13 mouse cellular contexts compared by ENCODE assay signal in genomic region chr19:26659976-26660375, GRCm38 (mm10).
"Had no signal": no experiment of that assay in that cellular context is flagged by ENCODE, and none has a peak within 500 bp of the region (broad histone marks: within the 10 kb centered on the region; RNA-seq: fewer than 3 reads in every experiment).

No protein-coding gene starts in this region.

- H3K36me3 ChIP-seq: liver, embryonic 13.5 days; midbrain, embryonic 13.5 days had no signal

- H3K9me3 ChIP-seq: limb, embryonic 13.5 days; liver, embryonic 13.5 days; lung, embryonic 15.5 days; midbrain, embryonic 13.5 days; neural tube, embryonic 15.5 days had no signal

- H3K4me3 ChIP-seq: layer of hippocampus, adult 2 months; limb, embryonic 13.5 days; liver, embryonic 13.5 days; lung, embryonic 15.5 days; midbrain, embryonic 13.5 days; myocyte; neural tube, embryonic 15.5 days had no signal

- DNase-seq: kidney, adult 9 months; kidney, postnatal 4 days; liver, embryonic 13.5 days; liver, postnatal 0 days; right cerebral cortex, adult 18-20 months; thymus, postnatal 36 days had no signal

- H3K4me2 ChIP-seq: limb, embryonic 13.5 days; liver, embryonic 13.5 days; lung, embryonic 15.5 days; midbrain, embryonic 13.5 days; neural tube, embryonic 15.5 days had no signal

- H3K9ac ChIP-seq: limb, embryonic 13.5 days; liver, embryonic 13.5 days; liver, postnatal 0 days; lung, embryonic 15.5 days; midbrain, embryonic 13.5 days; neural tube, embryonic 15.5 days had no signal

- H3K27me3 ChIP-seq: limb, embryonic 13.5 days; liver, embryonic 13.5 days; lung, embryonic 15.5 days; midbrain, embryonic 13.5 days; neural tube, embryonic 15.5 days had no signal

- H3K4me1 ChIP-seq: limb, embryonic 13.5 days; liver, embryonic 13.5 days; lung, embryonic 15.5 days; midbrain, embryonic 13.5 days had no signal

- ATAC-seq: liver, postnatal 0 days; midbrain, embryonic 13.5 days had no signal

- H3K27ac ChIP-seq: kidney, postnatal 0 days; layer of hippocampus, adult 2 months; limb, embryonic 13.5 days; liver, embryonic 13.5 days; lung, embryonic 15.5 days; midbrain, embryonic 13.5 days; neural tube, embryonic 15.5 days had no signal
